Comparison of ENCODE assay signal across 7 mouse cellular contexts in the genomic region with DNA sequence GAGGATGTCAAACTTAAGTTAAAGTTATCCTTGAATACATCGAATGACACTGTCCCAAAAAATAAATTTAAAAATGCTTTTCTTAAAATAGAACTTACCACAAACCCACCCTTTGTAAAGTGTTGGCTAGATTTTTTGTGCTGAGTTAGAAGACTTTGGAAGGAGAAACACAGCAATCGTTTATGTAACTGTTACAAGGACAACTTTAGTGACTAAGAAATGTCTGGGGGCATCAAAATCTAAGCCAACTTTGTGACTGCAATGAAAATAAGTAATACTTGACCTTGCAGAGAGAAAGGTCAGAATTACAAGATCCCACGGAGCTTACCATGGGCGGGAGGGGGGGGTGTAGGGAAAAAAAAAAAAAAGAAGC. TPM values are rescaled to one million over a fixed set of nuclear protein-coding genes. Genes with fewer than 3 reads are reported as not detected.
DNase-seq lines count a peak whose midpoint lies in the region; ATAC-seq and TF ChIP-seq lines count a peak whose summit lies in the region.

No protein-coding gene starts in this region.

- no peaks in the 10 kb centered on the region for H3K4me1 ChIP-seq in lung, postnatal 0 days (ENCODE audit: insufficient read depth, low read depth, low read length)
- H3K4me1 ChIP-seq in embryonic facial prominence, embryonic 15.5 days: peaks cover 24% of the 10 kb centered on the region
- H3K4me1 ChIP-seq in limb, embryonic 10.5 days: peaks cover 27% of the 10 kb centered on the region
- H3K4me1 ChIP-seq in small intestine, adult 2 months (ENCODE audit: control insufficient read depth, insufficient read depth, insufficient read length, low read length): peaks cover 10% of the 10 kb centered on the region; the same call in 1 of the 2 replicates

- peak overlapping the region; percentile 95 for H3K27ac ChIP-seq in lung, postnatal 0 days (ENCODE audit: low read length)
- H3K27ac ChIP-seq in embryonic facial prominence, embryonic 15.5 days (replicated peaks): peak overlapping the region; percentile 91
- H3K27ac ChIP-seq in limb, embryonic 10.5 days: peak overlapping the region; percentile 96
- peak overlapping the region; percentile 90 for H3K27ac ChIP-seq in small intestine, adult 2 months (ENCODE audit: insufficient read depth, low read depth, low read length)

- no peaks in the 10 kb centered on the region for H3K36me3 ChIP-seq in lung, postnatal 0 days (ENCODE audit: insufficient read depth, low read length)
- H3K36me3 ChIP-seq in embryonic facial prominence, embryonic 15.5 days: no peaks in the 10 kb centered on the region
- no peaks in the 10 kb centered on the region for H3K36me3 ChIP-seq in limb, embryonic 10.5 days
- H3K36me3 ChIP-seq in small intestine, adult 2 months (ENCODE audit: control insufficient read depth, insufficient read depth, low read length): no peaks in the 10 kb centered on the region

- TF ChIP-seq EP300 in lung, postnatal 0 days (IDR thresholded peaks at IDR 0.05): no peak

- 12% methylated on average over 4 of the region's 4 CpGs for WGBS in lung, postnatal 0 days
- WGBS in embryonic facial prominence, embryonic 15.5 days: 19% methylated on average over 4 of the region's 4 CpGs
- 40% methylated on average over 4 of the region's 4 CpGs for WGBS in limb, embryonic 10.5 days
- WGBS in small intestine, adult 2 months: 5% methylated on average over 4 of the region's 4 CpGs

- no peak for TF ChIP-seq CTCF in lung, postnatal 0 days (IDR thresholded peaks at IDR 0.05)
- no peak for TF ChIP-seq CTCF in small intestine, adult 2 months (IDR thresholded peaks at IDR 0.05; ENCODE audit: extremely low read depth, insufficient read length, insufficient replicate concordance, low read depth, low read length)

- H3K27me3 ChIP-seq in lung, postnatal 0 days (replicated peaks; ENCODE audit: insufficient read depth, low read length): no peaks in the 10 kb centered on the region
- no peaks in the 10 kb centered on the region for H3K27me3 ChIP-seq in embryonic facial prominence, embryonic 15.5 days
- H3K27me3 ChIP-seq in limb, embryonic 10.5 days (ENCODE audit: low read depth, poor library complexity, severe bottlenecking): no peaks in the 10 kb centered on the region
- no peaks in the 10 kb centered on the region for H3K27me3 ChIP-seq in small intestine, adult 2 months (ENCODE audit: control insufficient read depth, insufficient read depth, low read length)

- no peaks in the 10 kb centered on the region for H3K9me3 ChIP-seq in lung, postnatal 0 days (ENCODE audit: low read length)
- H3K9me3 ChIP-seq in embryonic facial prominence, embryonic 15.5 days (replicated peaks): no peaks in the 10 kb centered on the region
- H3K9me3 ChIP-seq in limb, embryonic 10.5 days (replicated peaks): no peaks in the 10 kb centered on the region

- peak overlapping the region; percentile 86 for H3K4me3 ChIP-seq in lung, postnatal 0 days (ENCODE audit: low read depth, low read length)
- peak overlapping the region; percentile 78 for H3K4me3 ChIP-seq in embryonic facial prominence, embryonic 15.5 days (replicated peaks)
- H3K4me3 ChIP-seq in limb, embryonic 10.5 days: peak overlapping the region; percentile 72
- H3K4me3 ChIP-seq in small intestine, adult 2 months (ENCODE audit: low read depth, low read length): peak overlapping the region; percentile 99

- no peak for TF ChIP-seq POLR2A in small intestine, adult 2 months (IDR thresholded peaks at IDR 0.05; ENCODE audit: low read depth, low read length)

- no peak for ATAC-seq in lung, postnatal 0 days
- ATAC-seq in embryonic facial prominence, embryonic 15.5 days (ENCODE audit: insufficient number of reproducible peaks, low FRiP score, low TSS enrichment, low read depth): no peak

- H3K9ac ChIP-seq in lung, postnatal 0 days (replicated peaks; ENCODE audit: low read depth): peak overlapping the region; percentile 93
- H3K9ac ChIP-seq in embryonic facial prominence, embryonic 15.5 days: peak overlapping the region; percentile 70; the same call in 1 of the 2 replicates

- peak; percentile 62 for DNase-seq in lung, postnatal 0 days (ENCODE audit: low spot score)
- DNase-seq in lung, postnatal 36 days: no peak
- DNase-seq in limb, embryonic 10.5 days (ENCODE audit: low spot score): no peak
- no peak for DNase-seq in embryo, embryonic 10 days (ENCODE audit: low spot score)
- no peak for DNase-seq in adrenal gland, adult 18-20 months (ENCODE audit: low spot score in 2 of 2)

- peak overlapping the region; percentile 88 for H3K4me2 ChIP-seq in lung, postnatal 0 days (replicated peaks; ENCODE audit: low read depth, low read length)
- H3K4me2 ChIP-seq in embryonic facial prominence, embryonic 15.5 days (replicated peaks): peak overlapping the region; percentile 73

RNA-seq across cellular contexts. Expression of a gene that starts 0.8 kb away (rescaled TPM):
- polyA plus RNA-seq in lung, postnatal 0 days (2015; fragmentation: Nextera tagmentation; extraction: Ambion mirVana): 79.3 and 81.1 TPM in 2 replicates
- polyA plus RNA-seq in embryonic facial prominence, embryonic 15.5 days (2015; fragmentation: Nextera tagmentation; extraction: Ambion mirVana): 85.3 and 88.0 TPM in 2 replicates
- 64.1 and 69.6 TPM in 2 replicates for polyA plus RNA-seq in limb, embryonic 10.5 days (2016; fragmentation: Nextera tagmentation; extraction: Ambion mirVana)
- polyA plus RNA-seq in small intestine, adult 2 months (2012; rRNA removed): 96.9 and 124 TPM in 2 replicates
- total RNA-seq in adrenal gland, adult 18-20 months (2021): 100 to 1,000 TPM; 132 to 214 TPM

RNA-seq across cellular contexts. Expression of a gene that starts 54.2 kb away (rescaled TPM):
- polyA plus RNA-seq in lung, postnatal 0 days (2015; fragmentation: Nextera tagmentation; extraction: Ambion mirVana): 19.3 and 20.1 TPM in 2 replicates
- polyA plus RNA-seq in embryonic facial prominence, embryonic 15.5 days (2015; fragmentation: Nextera tagmentation; extraction: Ambion mirVana): 47.1 and 48.3 TPM in 2 replicates
- 84.4 and 105 TPM in 2 replicates for polyA plus RNA-seq in limb, embryonic 10.5 days (2016; fragmentation: Nextera tagmentation; extraction: Ambion mirVana)
- 5.5 and 9.9 TPM in 2 replicates for polyA plus RNA-seq in small intestine, adult 2 months (2012; rRNA removed)
- total RNA-seq in adrenal gland, adult 18-20 months (2021): 10 to 100 TPM; 18.5 to 28.8 TPM

RNA-seq across cellular contexts. Expression of a gene that starts 56.8 kb away (rescaled TPM):
- 21.2 and 23.4 TPM in 2 replicates for polyA plus RNA-seq in lung, postnatal 0 days (2015; fragmentation: Nextera tagmentation; extraction: Ambion mirVana)
- polyA plus RNA-seq in embryonic facial prominence, embryonic 15.5 days (2015; fragmentation: Nextera tagmentation; extraction: Ambion mirVana): 37.1 and 38.6 TPM in 2 replicates
- polyA plus RNA-seq in limb, embryonic 10.5 days (2016; fragmentation: Nextera tagmentation; extraction: Ambion mirVana): 31.1 and 40.5 TPM in 2 replicates
- 1.7 and 2.6 TPM in 2 replicates for polyA plus RNA-seq in small intestine, adult 2 months (2012; rRNA removed)
- total RNA-seq in adrenal gland, adult 18-20 months (2021): 10 to 100 TPM; 44.6 to 50.4 TPM
